Mouse (Mus musculus) brain, adult 2 months (tissue): ENCODE results near the gene Slc22a13.
A peak's percentile ranks its signal among the peaks of the same experiment; 100 is the strongest.

Source experiments
- DNase-seq: peaks from one replicate; pipeline ENCODE4 v3.0.0; 2011; ENCODE audit warnings: low read depth, low spot score

The Slc22a13 gene

DNA sequence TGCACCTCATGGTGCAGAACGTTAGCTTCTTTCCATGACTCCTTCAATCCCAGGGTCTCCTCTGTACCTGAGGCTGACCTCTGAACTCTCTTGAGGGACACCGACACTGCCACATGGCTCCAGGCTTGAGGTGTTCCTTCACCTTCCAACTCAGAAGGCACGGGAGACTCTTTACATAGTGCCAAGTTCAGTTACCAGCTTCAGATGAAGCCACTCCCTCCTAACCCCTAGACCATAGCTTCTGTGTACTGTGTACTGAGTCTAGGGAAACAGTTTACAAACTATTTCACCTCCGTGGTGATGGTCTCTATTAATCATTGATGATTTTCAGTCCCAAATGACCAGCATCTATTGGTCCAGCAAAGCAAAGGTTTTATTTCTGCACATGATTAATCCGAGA, 7.2 kb downstream of the Slc22a13 start:
- no peak for DNase-seq

DNA sequence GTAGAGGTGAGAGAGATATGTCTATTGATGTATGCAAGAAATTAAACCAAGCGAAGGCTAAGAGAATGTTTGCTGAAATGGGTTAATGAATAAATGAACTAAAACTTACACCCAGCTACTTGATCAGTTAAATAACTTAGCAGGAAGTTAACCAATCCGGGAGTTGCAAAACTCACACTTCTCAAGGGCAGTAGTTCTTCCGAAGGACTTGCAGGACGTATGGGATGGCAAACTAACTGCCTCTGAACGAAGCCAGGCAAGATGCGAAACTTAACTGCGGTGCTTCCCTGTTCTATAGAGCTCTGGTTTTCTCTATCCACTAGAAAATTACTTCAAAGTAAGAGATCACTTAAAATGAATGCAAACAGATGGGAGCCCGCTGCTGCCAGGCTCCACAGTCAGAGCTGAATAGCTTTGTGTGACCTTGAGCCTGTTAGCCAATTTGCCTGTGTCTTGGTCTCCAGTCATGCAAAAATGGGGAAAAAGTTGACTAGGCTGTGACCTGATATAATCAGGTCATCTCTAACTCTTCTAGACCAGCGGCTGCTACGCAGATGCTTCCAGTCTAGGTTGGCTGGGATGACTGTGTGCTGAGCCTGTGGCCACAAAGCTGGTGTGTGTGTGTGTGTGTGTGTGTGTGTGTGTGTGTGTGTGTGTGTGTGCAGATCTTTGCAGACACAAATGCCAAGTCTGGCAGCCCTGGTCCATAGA, 9.6 kb downstream of the Slc22a13 start:
- DNase-seq: peak; percentile 15

GRCm38 (mm10) chr9:119192202-119192990, 16.5 kb downstream of the Slc22a13 start:
- peak; percentile 68 for DNase-seq

- peak; percentile 18 for DNase-seq
Measured at GRCm38 (mm10) chr9:119181241-119181728, 27.6 kb downstream of the Slc22a13 start.

GRCm38 (mm10) chr9:119179292-119179691, 29.6 kb downstream of the Slc22a13 start:
- no peak for DNase-seq

DNA sequence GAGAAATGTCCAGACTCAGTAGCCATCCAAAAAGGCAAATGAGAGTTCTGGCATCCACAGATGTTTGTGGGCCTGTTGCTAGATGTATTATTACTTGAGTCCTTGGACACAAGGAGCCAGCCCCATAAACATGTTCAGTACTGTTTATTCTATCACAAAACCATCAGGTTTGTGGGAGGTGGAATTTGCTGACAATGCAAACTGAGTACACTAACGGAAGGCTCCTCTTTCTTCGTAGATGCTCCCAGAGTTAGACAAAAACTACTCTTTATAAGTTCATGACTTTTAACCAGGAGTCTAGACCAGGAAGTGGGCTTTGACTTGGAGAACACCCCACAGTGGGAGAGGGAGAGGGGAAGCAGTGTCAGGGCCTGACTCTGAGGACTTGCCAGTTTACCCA, 41.3 kb downstream of the Slc22a13 start:
- no peak for DNase-seq

- DNase-seq: no peak
Measured at GRCm38 (mm10) chr9:119165548-119165947, 43.4 kb downstream of the Slc22a13 start.

DNA sequence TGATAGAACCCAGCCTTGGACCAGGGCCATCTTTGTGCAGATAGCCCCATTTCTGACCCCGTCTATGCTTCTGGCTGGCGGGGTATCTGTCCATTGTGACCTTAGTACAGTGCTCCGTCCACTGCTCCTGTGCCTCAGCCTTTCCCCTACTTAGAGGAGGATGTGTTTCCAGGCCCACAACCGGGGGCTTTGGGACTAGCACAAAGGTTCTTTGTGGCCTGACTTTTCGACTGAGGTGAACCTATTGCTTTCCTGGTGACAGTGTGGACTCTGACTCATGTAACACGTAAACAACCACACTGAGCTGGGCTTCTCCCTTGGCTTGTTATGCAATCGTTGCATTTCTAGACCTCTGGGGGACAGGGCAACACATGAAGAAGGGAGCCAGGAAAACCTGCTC, 44.2 kb downstream of the Slc22a13 start:
- DNase-seq: no peak

DNA sequence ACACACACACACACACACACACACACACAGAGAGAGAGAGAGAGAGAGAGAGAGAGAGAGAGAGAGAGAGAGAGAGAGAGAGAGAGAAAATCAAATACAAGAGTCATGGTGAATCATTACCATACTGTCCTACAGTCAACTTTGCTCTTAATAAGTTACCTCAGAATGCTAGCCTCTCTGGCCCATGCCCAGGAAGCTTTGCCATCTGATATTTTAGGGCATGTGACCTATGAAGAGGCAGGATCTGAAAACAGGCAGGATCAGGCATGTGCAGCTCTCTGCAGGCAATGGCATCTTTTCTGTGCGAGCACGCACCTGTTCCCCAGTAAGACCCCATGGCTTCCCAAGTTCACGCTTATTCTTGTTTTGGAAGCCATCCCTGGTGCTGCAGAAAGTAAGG, 48.2 kb downstream of the Slc22a13 start:
- no peak for DNase-seq

- no peak for DNase-seq
Measured at GRCm38 (mm10) chr9:119158861-119159260, 50.0 kb downstream of the Slc22a13 start, which contains the start of gene Gm47289. TSS of gene Gm47289 (plus strand) at chr9:119159161.

DNA sequence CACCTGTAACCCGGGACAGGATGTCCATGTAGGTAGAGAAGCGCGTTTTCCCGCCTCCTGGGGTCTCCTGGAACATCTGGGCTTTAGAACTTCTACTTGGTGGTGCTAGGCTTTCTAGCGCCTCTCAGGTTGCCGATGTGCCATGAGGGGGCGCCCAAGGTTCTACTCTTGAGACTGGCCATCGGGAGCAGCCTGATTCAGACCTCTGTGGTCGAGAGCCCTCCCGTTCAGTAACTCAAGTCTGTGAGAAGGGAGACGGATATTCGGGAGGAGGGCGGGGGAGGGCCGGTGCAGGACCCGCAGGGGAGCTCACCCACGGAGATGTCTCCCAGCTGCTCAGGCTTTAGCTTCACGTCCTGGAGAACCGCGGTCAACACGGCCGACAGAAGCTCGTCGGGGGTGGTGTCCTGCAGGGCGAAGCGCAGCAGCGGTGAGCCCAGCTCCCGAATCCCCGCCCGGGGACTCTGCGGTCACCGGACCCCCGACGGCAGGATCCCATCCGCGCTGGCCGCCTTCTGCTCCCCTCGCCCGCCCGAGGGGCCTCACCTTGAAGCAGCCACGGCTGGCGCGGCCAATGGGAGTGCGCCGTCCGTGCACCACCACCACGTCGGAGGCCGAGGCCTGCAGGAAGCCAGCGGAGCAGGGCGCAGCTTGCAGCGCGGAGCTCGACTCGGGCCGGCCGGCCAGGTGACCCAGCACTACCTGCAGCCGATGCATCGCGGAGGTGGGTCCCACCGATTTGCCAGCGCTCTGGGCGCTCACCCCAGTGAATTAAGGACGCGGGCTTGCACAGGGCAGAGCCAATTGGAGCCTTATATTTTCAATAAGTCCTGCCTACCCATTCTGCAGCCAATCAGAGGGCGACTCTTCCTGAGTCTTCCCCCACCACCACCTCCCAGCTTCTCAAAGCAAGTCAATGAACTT, 52.4 kb downstream of the Slc22a13 start, which contains the start of gene Acaa1b:
Gene Acaa1b, minus strand, starts transcription at position 816 of the 924 bp plus-strand sequence.
- peak; percentile 74 for DNase-seq

GRCm38 (mm10) chr9:119155826-119156225, 53.1 kb downstream of the Slc22a13 start:
- no peak for DNase-seq

- DNase-seq: no peak
Measured at GRCm38 (mm10) chr9:119155416-119155815, 53.5 kb downstream of the Slc22a13 start.

- no peak for DNase-seq
Measured at GRCm38 (mm10) chr9:119151751-119152150, 57.1 kb downstream of the Slc22a13 start.

DNA sequence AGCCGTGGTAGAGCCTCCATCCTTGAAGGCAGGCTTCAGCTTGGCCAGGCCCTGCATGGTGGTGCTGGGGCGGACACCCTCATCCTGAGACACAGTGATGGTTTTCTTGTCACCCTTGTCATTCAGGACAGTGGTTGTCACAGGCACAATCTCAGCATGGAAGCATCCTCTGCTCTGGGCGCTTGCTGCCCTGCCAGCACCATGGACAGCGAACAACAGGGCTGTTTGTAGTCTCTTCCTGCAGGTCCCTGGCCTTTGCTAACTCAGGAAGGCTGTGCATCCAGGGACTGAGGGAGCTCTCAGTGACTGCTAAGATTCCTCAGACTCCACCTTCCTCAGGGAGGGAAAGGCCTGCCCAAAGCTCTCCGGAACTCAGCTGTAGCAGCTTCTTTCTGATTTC, 59.3 kb downstream of the Slc22a13 start:
- DNase-seq: no peak

- DNase-seq: no peak
Measured at GRCm38 (mm10) chr9:119146098-119146770, 62.7 kb downstream of the Slc22a13 start.

GRCm38 (mm10) chr9:119145638-119146037, 63.3 kb downstream of the Slc22a13 start:
- no peak for DNase-seq

DNA sequence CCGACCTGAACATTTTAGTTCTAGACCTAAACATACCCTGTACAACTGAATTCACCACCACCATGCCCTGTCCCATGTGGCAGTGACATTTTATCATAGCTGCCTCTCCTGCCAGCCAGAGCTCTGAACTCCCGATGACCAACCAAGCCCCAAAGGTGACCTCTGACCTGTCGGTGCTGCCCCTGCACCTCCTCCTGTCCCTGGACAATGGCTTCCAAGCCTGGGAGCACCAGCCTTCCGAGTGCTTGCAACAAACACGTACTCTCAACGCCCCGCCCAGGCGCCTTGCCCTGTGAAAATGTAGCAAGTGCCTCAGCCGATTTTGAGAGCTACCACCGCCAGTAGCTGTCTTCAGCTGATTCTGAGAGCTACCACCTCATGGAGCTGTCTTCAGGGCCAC, 63.8 kb downstream of the Slc22a13 start:
- no peak for DNase-seq

GRCm38 (mm10) chr9:119144696-119145095, 64.2 kb downstream of the Slc22a13 start:
- DNase-seq: peak; percentile 28

DNA sequence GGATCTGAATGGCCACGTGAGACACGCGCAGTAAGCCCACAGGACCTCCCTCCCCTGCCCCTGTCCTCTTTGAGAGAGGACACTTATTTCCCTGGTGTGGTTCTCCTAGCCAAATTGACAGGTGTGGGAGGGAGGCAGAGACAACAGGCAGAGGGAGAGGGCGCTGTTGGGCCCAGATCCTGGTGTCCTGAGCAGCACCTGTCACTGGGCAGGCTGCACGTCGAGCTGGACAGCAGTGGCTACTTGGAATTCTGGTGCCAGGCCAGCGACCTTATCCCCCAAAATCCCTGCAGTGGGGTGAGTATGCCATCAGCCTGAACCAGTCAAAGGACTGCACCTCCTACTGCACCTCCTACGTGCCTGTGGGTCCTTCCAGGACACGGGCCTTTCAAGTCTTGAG, 65.5 kb downstream of the Slc22a13 start:
- no peak for DNase-seq
